Mouse (Mus musculus): ENCODE data around the gene Rheb.

- TF ChIP-seq CTCF (IDR thresholded peaks at IDR 0.05; ENCODE audit: control insufficient read depth, insufficient read depth, insufficient replicate concordance, low read depth, low read length) (no peak), POLR2A (IDR thresholded peaks at IDR 0.05; ENCODE audit: control insufficient read depth, low read depth, low read length) (0 out of 2 replicates have a peak, but pooled peaks have one; percentile 25)
Measured at GRCm38 (mm10) chr5:24889860-24890259, 47.4 kb upstream of the Rheb start.
